Mouse (Mus musculus) lung, adult 2 months (tissue): ENCODE measurements around the gene Prnd.

ENCODE experiments used
- CTCF ChIP-seq: fragments of 200-500 bp; IDR thresholded peaks from 2 replicates; pipeline ENCODE4 v1.5.1; 2011; ENCODE audit warnings: mild to moderate bottlenecking, low read length, control low read depth; ENCODE audit not compliant: insufficient read depth
- POLR2A ChIP-seq: fragments of 200-500 bp; IDR thresholded peaks from 2 replicates; pipeline ENCODE4 v1.6.1; 2011; ENCODE audit warnings: low read depth, mild to moderate bottlenecking, control low read depth, low read length, borderline replicate concordance; ENCODE audit errors: extremely low read depth

- TF ChIP-seq CTCF, result no peak
- no peak for TF ChIP-seq POLR2A
Measured at GRCm38 (mm10) chr2:131994971-131995370, 44.3 kb downstream of the Prnd start.
